Mouse (Mus musculus): ENCODE results near the gene Tbc1d10b. TPM values are rescaled to one million over a fixed set of nuclear protein-coding genes. Genes with fewer than 3 reads are reported as not detected.
A peak's percentile ranks its signal among the peaks of the same experiment; 100 is the strongest.
"Not testable (repeated sequence)": the region's sequence is repeated elsewhere in the genome, so short reads cannot be mapped to it uniquely, and the experiment has no call there.

The Tbc1d10b gene
- 24.9 and 31.0 TPM in 2 replicates for polyA plus RNA-seq (2015; fragmentation: Nextera tagmentation; extraction: Ambion mirVana)

- H3K4me2 ChIP-seq (ENCODE audit: low read length), result peak within 1 kb of the TSS; percentile 99
- H3K4me1 ChIP-seq (replicated peaks; ENCODE audit: control insufficient read depth, insufficient read depth, low read length), result peaks cover 30% of the 10 kb centered on the region
- no peaks in the 10 kb centered on the region for H3K9me3 ChIP-seq (ENCODE audit: control insufficient read depth, low read length)
- peak; percentile 2; the same call in 1 of the 2 replicates for ATAC-seq
- no peaks in the 10 kb centered on the region for H3K36me3 ChIP-seq (ENCODE audit: control insufficient read depth, insufficient read depth)
- H3K4me3 ChIP-seq (replicated peaks; ENCODE audit: low read length), result peak within 1 kb of the TSS; percentile 94
- no peaks in the 10 kb centered on the region for H3K27me3 ChIP-seq (replicated peaks; ENCODE audit: control insufficient read depth, insufficient read depth, low read length)
- under 1% methylated on average over 22 of the region's 44 CpGs for WGBS
- H3K9ac ChIP-seq (replicated peaks; ENCODE audit: low read depth, low read length), result peak within 1 kb of the TSS; percentile 92
- H3K27ac ChIP-seq (ENCODE audit: low read length), result peak within 1 kb of the TSS; percentile 89
These were observed at the start of gene Tbc1d10b for GRCm38 (mm10) chr7:127208295-127208552. Gene Tbc1d10b (minus strand): TSS chr7:127208468.

GRCm38 (mm10) chr7:127256518-127256917 is 48.2 kb upstream of the Tbc1d10b start:
- Histone ChIP-seq H3K9ac (replicated peaks; ENCODE audit: low read depth, low read length) (no peak overlapping the region), H3K36me3 (ENCODE audit: control insufficient read depth, insufficient read depth) (no peaks in the 10 kb centered on the region), H3K4me3 (replicated peaks; ENCODE audit: low read length) (no peak overlapping the region), H3K4me2 (ENCODE audit: low read length) (no peak overlapping the region), H3K27me3 (replicated peaks; ENCODE audit: control insufficient read depth, insufficient read depth, low read length) (no peaks in the 10 kb centered on the region), H3K27ac (ENCODE audit: low read length) (no peak overlapping the region), H3K9me3 (ENCODE audit: control insufficient read depth, low read length) (no peaks in the 10 kb centered on the region), H3K4me1 (replicated peaks; ENCODE audit: control insufficient read depth, insufficient read depth, low read length) (peaks cover 27% of the 10 kb centered on the region)
- WGBS, result 90% methylated on average over 5 of the region's 5 CpGs
- no peak for ATAC-seq

GRCm38 (mm10) chr7:127255965-127256364 is 47.7 kb upstream of the Tbc1d10b start:
- Histone ChIP-seq H3K9ac (replicated peaks; ENCODE audit: low read depth, low read length) (no peak overlapping the region), H3K4me3 (replicated peaks; ENCODE audit: low read length) (no peak overlapping the region), H3K4me2 (ENCODE audit: low read length) (no peak overlapping the region), H3K27ac (ENCODE audit: low read length) (no peak overlapping the region), H3K4me1 (replicated peaks; ENCODE audit: control insufficient read depth, insufficient read depth, low read length) (peaks cover 22% of the 10 kb centered on the region), H3K27me3 (replicated peaks; ENCODE audit: control insufficient read depth, insufficient read depth, low read length) (no peaks in the 10 kb centered on the region), H3K9me3 (ENCODE audit: control insufficient read depth, low read length) (no peaks in the 10 kb centered on the region), H3K36me3 (ENCODE audit: control insufficient read depth, insufficient read depth) (no peaks in the 10 kb centered on the region)
- 83% methylated on average over 2 of the region's 2 CpGs for WGBS
- no peak for ATAC-seq

- H3K4me2 ChIP-seq (ENCODE audit: low read length), result peak overlapping the region; percentile 95
- ATAC-seq, result no peak
- peak overlapping the region; percentile 51 for H3K4me3 ChIP-seq (replicated peaks; ENCODE audit: low read length)
- WGBS, result 35% methylated on average over 4 of the region's 4 CpGs
- H3K9ac ChIP-seq (replicated peaks; ENCODE audit: low read depth, low read length), result peak overlapping the region; percentile 72
- H3K9me3 ChIP-seq (ENCODE audit: control insufficient read depth, low read length), result no peaks in the 10 kb centered on the region
- no peaks in the 10 kb centered on the region for H3K36me3 ChIP-seq (ENCODE audit: control insufficient read depth, insufficient read depth)
- no peaks in the 10 kb centered on the region for H3K27me3 ChIP-seq (replicated peaks; ENCODE audit: control insufficient read depth, insufficient read depth, low read length)
- H3K4me1 ChIP-seq (replicated peaks; ENCODE audit: control insufficient read depth, insufficient read depth, low read length), result peaks cover 20% of the 10 kb centered on the region
- H3K27ac ChIP-seq (ENCODE audit: low read length), result peak overlapping the region; percentile 93; the same call in 1 of the 2 replicates
These were observed 46.7 kb upstream of the Tbc1d10b start for GRCm38 (mm10) chr7:127255008-127255407.

- peak; percentile 96 for ATAC-seq
These were observed 45.8 kb upstream of the Tbc1d10b start for GRCm38 (mm10) chr7:127253821-127254769.

GRCm38 (mm10) chr7:127253341-127253740 is 45.1 kb upstream of the Tbc1d10b start:
- Histone ChIP-seq H3K4me1 (replicated peaks; ENCODE audit: control insufficient read depth, insufficient read depth, low read length) (peaks cover 9% of the 10 kb centered on the region), H3K9me3 (ENCODE audit: control insufficient read depth, low read length) (no peaks in the 10 kb centered on the region), H3K27me3 (replicated peaks; ENCODE audit: control insufficient read depth, insufficient read depth, low read length) (no peaks in the 10 kb centered on the region), H3K36me3 (ENCODE audit: control insufficient read depth, insufficient read depth) (no peaks in the 10 kb centered on the region; the same call in 1 of the 2 replicates), H3K9ac (replicated peaks; ENCODE audit: low read depth, low read length) (peak overlapping the region; percentile 69), H3K4me3 (replicated peaks; ENCODE audit: low read length) (peak overlapping the region; percentile 51), H3K4me2 (ENCODE audit: low read length) (peak overlapping the region; percentile 95), H3K27ac (ENCODE audit: low read length) (peak overlapping the region; percentile 84)
- WGBS, result 81% methylated on average over 6 of the region's 6 CpGs
- no peak for ATAC-seq

More at GRCm38 (mm10) chr7:127253821-127254769, 45.8 kb upstream of the Tbc1d10b start:
- H3K4me2 ChIP-seq (ENCODE audit: low read length), result peak overlapping the region; percentile 95
- H3K9ac ChIP-seq (replicated peaks; ENCODE audit: low read depth, low read length), result peak overlapping the region; percentile 72
- H3K36me3 ChIP-seq (ENCODE audit: control insufficient read depth, insufficient read depth), result no peaks in the 10 kb centered on the region; the same call in 1 of the 2 replicates
- WGBS, result under 1% methylated on average over 135 of the region's 136 CpGs
- peak overlapping the region; percentile 93 for H3K27ac ChIP-seq (ENCODE audit: low read length)
- no peaks in the 10 kb centered on the region for H3K9me3 ChIP-seq (ENCODE audit: control insufficient read depth, low read length)
- H3K4me3 ChIP-seq (replicated peaks; ENCODE audit: low read length), result peak overlapping the region; percentile 51
- H3K27me3 ChIP-seq (replicated peaks; ENCODE audit: control insufficient read depth, insufficient read depth, low read length), result no peaks in the 10 kb centered on the region
- H3K4me1 ChIP-seq (replicated peaks; ENCODE audit: control insufficient read depth, insufficient read depth, low read length), result peaks cover 13% of the 10 kb centered on the region

- no peak for ATAC-seq
- Histone ChIP-seq H3K4me2 (ENCODE audit: low read length) (no peak overlapping the region), H3K9me3 (ENCODE audit: control insufficient read depth, low read length) (no peaks in the 10 kb centered on the region), H3K9ac (replicated peaks; ENCODE audit: low read depth, low read length) (no peak overlapping the region), H3K4me3 (replicated peaks; ENCODE audit: low read length) (no peak overlapping the region), H3K27me3 (replicated peaks; ENCODE audit: control insufficient read depth, insufficient read depth, low read length) (no peaks in the 10 kb centered on the region), H3K4me1 (replicated peaks; ENCODE audit: control insufficient read depth, insufficient read depth, low read length) (peaks cover 9% of the 10 kb centered on the region), H3K27ac (ENCODE audit: low read length) (no peak overlapping the region), H3K36me3 (ENCODE audit: control insufficient read depth, insufficient read depth) (no peaks in the 10 kb centered on the region; the same call in 1 of the 2 replicates)
- 88% methylated on average over 2 of the region's 2 CpGs for WGBS
These were observed 44.1 kb upstream of the Tbc1d10b start for GRCm38 (mm10) chr7:127252414-127252813.

GRCm38 (mm10) chr7:127250511-127250910 is 42.2 kb upstream of the Tbc1d10b start:
- peaks cover 20% of the 10 kb centered on the region for H3K4me1 ChIP-seq (replicated peaks; ENCODE audit: control insufficient read depth, insufficient read depth, low read length)
- not testable (repeated sequence) for H3K9me3 ChIP-seq (ENCODE audit: control insufficient read depth, low read length); H3K4me2 ChIP-seq (ENCODE audit: low read length); H3K27me3 ChIP-seq (replicated peaks; ENCODE audit: control insufficient read depth, insufficient read depth, low read length); H3K9ac ChIP-seq (replicated peaks; ENCODE audit: low read depth, low read length); H3K4me3 ChIP-seq (replicated peaks; ENCODE audit: low read length); H3K27ac ChIP-seq (ENCODE audit: low read length); ATAC-seq; H3K36me3 ChIP-seq (ENCODE audit: control insufficient read depth, insufficient read depth)
- WGBS, result 91% methylated on average over 8 of the region's 8 CpGs

- H3K9ac ChIP-seq (replicated peaks; ENCODE audit: low read depth, low read length), result peak overlapping the region; percentile 77
- H3K4me1 ChIP-seq (replicated peaks; ENCODE audit: control insufficient read depth, insufficient read depth, low read length), result peaks cover 21% of the 10 kb centered on the region
- 9% methylated on average over 32 of the region's 33 CpGs for WGBS
- H3K27ac ChIP-seq (ENCODE audit: low read length), result peak overlapping the region; percentile 89
- peak overlapping the region; percentile 84 for H3K4me3 ChIP-seq (replicated peaks; ENCODE audit: low read length)
- no peaks in the 10 kb centered on the region for H3K27me3 ChIP-seq (replicated peaks; ENCODE audit: control insufficient read depth, insufficient read depth, low read length)
- no peaks in the 10 kb centered on the region; the same call in 1 of the 2 replicates for H3K36me3 ChIP-seq (ENCODE audit: control insufficient read depth, insufficient read depth)
- ATAC-seq, result peak; percentile 66
- H3K9me3 ChIP-seq (ENCODE audit: control insufficient read depth, low read length), result no peaks in the 10 kb centered on the region
- H3K4me2 ChIP-seq (ENCODE audit: low read length), result peak overlapping the region; percentile 93
These were observed 36.6 kb upstream of the Tbc1d10b start for GRCm38 (mm10) chr7:127244658-127245510.

Measured in forebrain, embryonic 16.5 days (tissue).